Mouse (Mus musculus) olfactory bulb, adult 2 months (tissue): ENCODE measurements around the gene Sh3rf3. TPM values are rescaled to one million over a fixed set of nuclear protein-coding genes. Genes with fewer than 3 reads are reported as not detected.

Experiments used
- H3K27ac ChIP-seq: fragments of 200-500 bp; 2 replicates; pipeline ENCODE4 v1.5.1; 2012; ENCODE audit warnings: low read depth, low read length; ENCODE audit not compliant: insufficient read depth
- H3K4me1 ChIP-seq: fragments of 200-500 bp; 2 replicates; pipeline ENCODE4 v1.6.1; 2012; ENCODE audit warnings: low read length; ENCODE audit not compliant: control insufficient read depth, insufficient read depth
- H3K4me3 ChIP-seq: fragments of 200-500 bp; 2 replicates; pipeline ENCODE4 v1.5.1; 2012; ENCODE audit warnings: mild to moderate bottlenecking, low read depth, low read length, moderate library complexity; ENCODE audit not compliant: insufficient read depth
- CTCF ChIP-seq: fragments of 200-500 bp; IDR thresholded peaks from 2 replicates; pipeline ENCODE4 v1.5.1; 2012; ENCODE audit warnings: low read depth, mild to moderate bottlenecking, low read length, moderate library complexity; ENCODE audit not compliant: insufficient read depth
- POLR2A ChIP-seq: fragments of 200-500 bp; IDR thresholded peaks from 2 replicates; pipeline ENCODE4 v1.6.1; 2012; ENCODE audit warnings: mild to moderate bottlenecking, low read depth, low read length, moderate library complexity; ENCODE audit not compliant: insufficient read depth
- WGBS: fragments of 180-500 bp; shearing (Covaris S2); methylation state at CpG from one replicate; pipeline ENCODE4 v1.1.7; 2018; 5-methylcytosine and 5-hydroxymethylcytosine counted together
- polyA plus RNA-seq: library from polyadenylated mRNA; stranded (reverse); fragments of >200 nt; gene quantifications from 2 replicates; pipeline ENCODE4 v1.2.4, GENCODE M21; 2012; ENCODE audit warnings: low replicate concordance; ENCODE audit not compliant: missing spikeins, insufficient read depth, insufficient read length

Gene Sh3rf3
- polyA plus RNA-seq, 1 experiment, result not detected

- TF ChIP-seq CTCF, result no peak
- Histone ChIP-seq H3K27ac (no peak overlapping the region), H3K4me1 (0 out of 2 replicates have a peak, but pooled peaks cover 4% of the 10 kb centered on the region), H3K4me3 (no peak overlapping the region)
- 88% methylated on average over 9 of the region's 9 CpGs for WGBS
These were observed 300.2 kb downstream of the Sh3rf3 start for GRCm38 (mm10) chr10:59113386-59113785.

- Histone ChIP-seq H3K4me1 (peaks cover 10% of the 10 kb centered on the region), H3K27ac (no peak overlapping the region), H3K4me3 (no peak overlapping the region)
- no peak for TF ChIP-seq CTCF
- no peak for TF ChIP-seq POLR2A
- WGBS, result 49% methylated on average over 15 of the region's 15 CpGs
These were observed 301.6 kb downstream of the Sh3rf3 start for GRCm38 (mm10) chr10:59114535-59115291.

- peaks cover 10% of the 10 kb centered on the region for H3K4me1 ChIP-seq
- H3K27ac ChIP-seq, result no peak overlapping the region
- WGBS, result 96% methylated on average over 2 of the region's 2 CpGs
- TF ChIP-seq CTCF (no peak), POLR2A (no peak)
- H3K4me3 ChIP-seq, result no peak overlapping the region
These were observed 302.5 kb downstream of the Sh3rf3 start for GRCm38 (mm10) chr10:59115691-59116090.

GRCm38 (mm10) chr10:59116331-59116730, 303.2 kb downstream of the Sh3rf3 start:
- H3K27ac ChIP-seq, result no peak overlapping the region
- TF ChIP-seq CTCF (no peak), POLR2A (no peak)
- H3K4me1 ChIP-seq, result peaks cover 10% of the 10 kb centered on the region
- WGBS, result 92% methylated on average over 9 of the region's 9 CpGs
- no peak overlapping the region for H3K4me3 ChIP-seq

GRCm38 (mm10) chr10:59117555-59117954, 304.4 kb downstream of the Sh3rf3 start:
- TF ChIP-seq CTCF (no peak), POLR2A (no peak)
- peaks cover 10% of the 10 kb centered on the region for H3K4me1 ChIP-seq
- H3K4me3 ChIP-seq, result no peak overlapping the region
- H3K27ac ChIP-seq, result no peak overlapping the region
- 84% methylated on average over 5 of the region's 5 CpGs for WGBS

GRCm38 (mm10) chr10:59119001-59119400, 305.8 kb downstream of the Sh3rf3 start:
- Histone ChIP-seq H3K4me3 (no peak overlapping the region), H3K4me1 (peaks cover 10% of the 10 kb centered on the region), H3K27ac (no peak overlapping the region)
- whole genome bisulfite sequencing, result 88% methylated on average over 1 of the region's 1 CpGs
- no peak for TF ChIP-seq POLR2A
- no peak for TF ChIP-seq CTCF

- H3K4me3 ChIP-seq, result no peak overlapping the region
- WGBS, result 96% methylated on average over 2 of the region's 2 CpGs
- TF ChIP-seq CTCF (no peak), POLR2A (no peak)
- no peak overlapping the region for H3K27ac ChIP-seq
- peaks cover 9% of the 10 kb centered on the region for H3K4me1 ChIP-seq
These were observed 306.7 kb downstream of the Sh3rf3 start for GRCm38 (mm10) chr10:59119811-59120210.

GRCm38 (mm10) chr10:59125497-59125896, 312.3 kb downstream of the Sh3rf3 start:
- WGBS, result 93% methylated on average over 2 of the region's 2 CpGs

GRCm38 (mm10) chr10:59127637-59128036, 314.5 kb downstream of the Sh3rf3 start:
- H3K4me1 ChIP-seq, result no peaks in the 10 kb centered on the region
- WGBS, result 86% methylated on average over 6 of the region's 6 CpGs
- TF ChIP-seq CTCF (no peak), POLR2A (no peak)
- no peak overlapping the region for H3K4me3 ChIP-seq
- H3K27ac ChIP-seq, result no peak overlapping the region

More at GRCm38 (mm10) chr10:59125497-59125896, 312.3 kb downstream of the Sh3rf3 start:
- no peak overlapping the region for H3K4me3 ChIP-seq
- TF ChIP-seq CTCF (no peak), POLR2A (no peak)
- no peaks in the 10 kb centered on the region for H3K4me1 ChIP-seq
- no peak overlapping the region for H3K27ac ChIP-seq
